Mouse (Mus musculus) MEL-GATA-1-ER (cell line): Measurements from ENCODE around the gene Etv6.
A peak's percentile ranks its signal among the peaks of the same experiment; 100 is the strongest.
"Not testable (repeated sequence)": the region's sequence is repeated elsewhere in the genome, so short reads cannot be mapped to it uniquely, and the experiment has no call there.

Source experiments
- DNase-seq: peaks from one replicate; pipeline ENCODE4 v3.0.0-alpha.2; 2012; ENCODE audit warnings: low read depth; ENCODE audit errors: extremely low read depth

The Etv6 gene

GRCm38 (mm10) chr6:134035490-134036405, at the start of gene Etv6:
Gene Etv6, plus strand, starts transcription at chr6:134035700.
- peak; percentile 72 for DNase-seq

GRCm38 (mm10) chr6:133986161-133986560, 49.3 kb upstream of the Etv6 start:
- no peak for DNase-seq

- no peak for DNase-seq
Observed at GRCm38 (mm10) chr6:133987068-133987591, 48.4 kb upstream of the Etv6 start.

GRCm38 (mm10) chr6:133988011-133988410, 47.5 kb upstream of the Etv6 start:
- no peak for DNase-seq

- no peak for DNase-seq
Observed at GRCm38 (mm10) chr6:133997461-133997860, 38.0 kb upstream of the Etv6 start.

- no peak for DNase-seq
Observed at GRCm38 (mm10) chr6:133997935-133998334, 37.6 kb upstream of the Etv6 start.

- DNase-seq = not testable (repeated sequence)
Observed at GRCm38 (mm10) chr6:134014488-134015110, 20.9 kb upstream of the Etv6 start.

GRCm38 (mm10) chr6:134018807-134019206, 16.7 kb upstream of the Etv6 start:
- no peak for DNase-seq

- DNase-seq = no peak
Observed at GRCm38 (mm10) chr6:134020821-134021220, 14.7 kb upstream of the Etv6 start.

GRCm38 (mm10) chr6:134026264-134026663, 9.2 kb upstream of the Etv6 start:
- no peak for DNase-seq

- no peak for DNase-seq
Observed at GRCm38 (mm10) chr6:134027022-134027421, 8.5 kb upstream of the Etv6 start.

- no peak for DNase-seq
Observed at GRCm38 (mm10) chr6:134032451-134032850, 3.0 kb upstream of the Etv6 start.

- DNase-seq = no peak
Observed at GRCm38 (mm10) chr6:134034436-134034835, 1.1 kb upstream of the Etv6 start.

GRCm38 (mm10) chr6:134034904-134035489, 503 bp upstream of the Etv6 start:
- peak; percentile 63 for DNase-seq

- peak; percentile 38 for DNase-seq
Observed at GRCm38 (mm10) chr6:134036491-134036911, 1.0 kb downstream of the Etv6 start.

- DNase-seq = no peak
Observed at GRCm38 (mm10) chr6:134036951-134037431, 1.5 kb downstream of the Etv6 start.

GRCm38 (mm10) chr6:134037960-134038359, 2.5 kb downstream of the Etv6 start:
- DNase-seq = no peak

GRCm38 (mm10) chr6:134038881-134039280, 3.4 kb downstream of the Etv6 start:
- no peak for DNase-seq

- DNase-seq = no peak
Observed at GRCm38 (mm10) chr6:134039351-134039750, 3.9 kb downstream of the Etv6 start.

GRCm38 (mm10) chr6:134040312-134040711, 4.8 kb downstream of the Etv6 start:
- no peak for DNase-seq

GRCm38 (mm10) chr6:134041286-134041685, 5.8 kb downstream of the Etv6 start:
- no peak for DNase-seq

- DNase-seq = no peak
Observed at GRCm38 (mm10) chr6:134041916-134042315, 6.4 kb downstream of the Etv6 start.
